Mouse (Mus musculus) liver, embryonic 14.5 days (tissue): Measurements from ENCODE around the gene Gm4214. TPM values are rescaled to one million over a fixed set of nuclear protein-coding genes. Genes with fewer than 3 reads are reported as not detected.
"Not testable (repeated sequence)": the region's sequence is repeated elsewhere in the genome, so short reads cannot be mapped to it uniquely, and the experiment has no call there.

Experiments
- ATAC-seq: fragments of 200-750 bp; cut with Nextera tagmentation; 2 replicates; pipeline ENCODE4 v1.8.0; 2017; ENCODE audit warnings: moderate number of reproducible peaks, mild to moderate bottlenecking, moderate library complexity; ENCODE audit not compliant: insufficient read depth
- DNase-seq, 3 experiments: peaks; one replicate each; pipeline ENCODE4 v3.0.0-alpha.2; 2012 to 2013; ENCODE audit warnings: low read depth in 3 of 3, low spot score in 3 of 3
- H3K27ac ChIP-seq: fragments of 300-500 bp; sonication (generic); 2 replicates; pipeline ENCODE4 v1.5.1; 2014; ENCODE audit warnings: moderate library complexity, mild to moderate bottlenecking, control low read depth, inconsistent platforms
- H3K27me3 ChIP-seq: fragments of 300-500 bp; sonication (generic); 2 replicates; pipeline ENCODE4 v1.6.1; 2014; ENCODE audit warnings: mild to moderate bottlenecking, low read length, moderate library complexity; ENCODE audit not compliant: control insufficient read depth, insufficient read depth
- H3K36me3 ChIP-seq: fragments of 300-500 bp; sonication (generic); replicated peaks from 2 replicates; pipeline ENCODE4 v1.6.1; 2014; ENCODE audit warnings: low read depth; ENCODE audit not compliant: control insufficient read depth, insufficient read depth
- H3K4me1 ChIP-seq, 2 experiments: fragments of 200-500 bp in 1 of 2; fragments of 300-500 bp in 1 of 2; sonication (generic) in 1 of 2; replicated peaks; 2 replicates each; pipeline ENCODE4 v1.6.1; 2012 to 2014; ENCODE audit warnings: antibody characterized with exemption in 1 of 2, inconsistent platforms in 1 of 2, low read length in 1 of 2; ENCODE audit not compliant: control insufficient read depth in 2 of 2, insufficient read depth in 2 of 2
- H3K4me2 ChIP-seq: fragments of 300-500 bp; sonication (generic); 2 replicates; pipeline ENCODE4 v1.6.1; 2014; ENCODE audit warnings: low read depth, mild to moderate bottlenecking, control low read depth, moderate library complexity
- H3K4me3 ChIP-seq, 2 experiments: fragments of 200-500 bp in 1 of 2; fragments of 300-500 bp in 1 of 2; sonication (generic) in 1 of 2; 2 replicates each; pipeline ENCODE4 v1.5.1; 2012 to 2014; ENCODE audit warnings: low read depth in 2 of 2, low read length in 2 of 2, mild to moderate bottlenecking in 2 of 2, control low read depth in 1 of 2, inconsistent platforms in 1 of 2, moderate library complexity in 1 of 2; ENCODE audit not compliant: insufficient read depth in 1 of 2
- H3K9ac ChIP-seq: fragments of 300-500 bp; sonication (generic); replicated peaks from 2 replicates; pipeline ENCODE4 v1.6.1; 2014; ENCODE audit warnings: mild to moderate bottlenecking, control low read depth, moderate library complexity
- H3K9me3 ChIP-seq: fragments of 300-500 bp; sonication (generic); 2 replicates; pipeline ENCODE4 v1.6.1; 2016; ENCODE audit warnings: low read length, mixed read lengths; ENCODE audit not compliant: control insufficient read depth
- WGBS: fragments of 180-500 bp; shearing (Covaris S2); extraction: QIAGEN DNeasy Blood & Tissue Kit; methylation state at CpG from one replicate; pipeline ENCODE4 v1.1.7; 2014; ENCODE audit not compliant: insufficient replicate concordance; 5-methylcytosine and 5-hydroxymethylcytosine counted together
- polyA plus RNA-seq, 2 experiments: library from polyadenylated mRNA; depleted of rRNA in 1 of 2; stranded (reverse) in 1 of 2; unstranded in 1 of 2; fragments of >200 nt; fragmentation: Nextera tagmentation in 1 of 2; extraction: Ambion mirVana in 1 of 2; gene quantifications; 2 replicates each; pipeline versions ENCODE4 v1.2.1 to v1.2.3; 2012 to 2014

The Gm4214 gene
- polyA plus RNA-seq (2012; rRNA removed) (not detected in 2 replicates), polyA plus RNA-seq (2014; fragmentation: Nextera tagmentation; extraction: Ambion mirVana) (not detected in 2 replicates)

DNA sequence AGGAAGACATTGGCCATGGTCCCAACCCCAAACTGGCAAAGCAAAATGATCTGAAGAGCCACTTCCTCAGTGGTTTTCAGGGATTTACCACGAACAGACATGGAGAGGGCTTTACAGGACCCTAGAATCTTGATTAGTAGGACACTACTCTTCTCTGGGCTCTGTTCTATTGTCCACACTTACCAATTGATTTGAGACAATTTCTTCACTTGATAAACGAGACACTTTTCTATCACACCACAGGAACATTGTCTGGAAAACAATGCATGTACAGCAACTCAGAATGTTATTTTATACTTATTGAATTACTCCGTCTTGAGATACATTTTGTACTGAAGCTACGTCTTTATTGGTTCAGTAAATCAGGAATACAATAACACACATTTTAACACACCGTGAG lies at the start of gene Gm4214:
Gene Gm4214 (minus strand): TSS at position 101 of the 400 bp plus-strand sequence.
- H3K9ac ChIP-seq, DNase-seq, H3K4me3 ChIP-seq, H3K4me2 ChIP-seq, H3K9me3 ChIP-seq, H3K4me1 ChIP-seq, H3K27ac ChIP-seq, ATAC-seq, H3K36me3 ChIP-seq, H3K27me3 ChIP-seq: not testable (repeated sequence)
- WGBS, result no CpG with 5 or more reads among the region's 5 CpGs

DNA sequence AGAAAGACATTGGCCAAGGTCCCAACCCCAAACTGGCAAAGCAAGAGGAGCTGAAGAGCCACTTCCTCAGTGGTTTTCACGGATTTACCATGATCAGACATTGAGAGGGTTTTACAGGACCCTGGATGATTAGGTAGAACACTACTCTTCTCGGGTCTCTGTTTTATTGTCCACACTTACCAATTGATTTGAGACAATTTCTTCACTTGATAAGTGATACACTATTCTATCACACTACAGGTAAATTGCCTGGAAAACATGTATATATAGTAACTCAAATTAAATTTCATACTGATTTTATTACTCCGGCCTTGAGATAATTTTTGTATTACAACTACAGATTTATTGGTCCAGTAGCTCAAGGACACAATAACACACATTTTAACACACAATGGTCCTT lies 35.4 kb upstream of the Gm4214 start, which contains the start of gene Gm4216:
Gene Gm4216 (minus strand): TSS at position 101 of the 400 bp plus-strand sequence.
- not testable (repeated sequence) for H3K4me2 ChIP-seq, H3K27ac ChIP-seq, H3K9ac ChIP-seq, H3K4me3 ChIP-seq, ATAC-seq, H3K4me1 ChIP-seq, H3K27me3 ChIP-seq, DNase-seq, H3K36me3 ChIP-seq, H3K9me3 ChIP-seq
- WGBS, result no CpG with 5 or more reads among the region's 3 CpGs

Other genes starting within 250 kb of the Gm4214 start
- not detected in 2 replicates for gene Vmn1r157, start 223.0 kb downstream of the Gm4214 start, polyA plus RNA-seq (2012; rRNA removed)
- gene Vmn1r157, start 223.0 kb downstream of the Gm4214 start, polyA plus RNA-seq (2014; fragmentation: Nextera tagmentation; extraction: Ambion mirVana), result not detected in 2 replicates
- not detected in 2 replicates for gene Vmn1r158, start 193.9 kb downstream of the Gm4214 start, polyA plus RNA-seq (2012; rRNA removed)
- gene Vmn1r158, start 193.9 kb downstream of the Gm4214 start, polyA plus RNA-seq (2014; fragmentation: Nextera tagmentation; extraction: Ambion mirVana), result not detected in 2 replicates
- gene Vmn1r159, start 141.1 kb downstream of the Gm4214 start, polyA plus RNA-seq (2012; rRNA removed), result not detected in 2 replicates
- gene Vmn1r159, start 141.1 kb downstream of the Gm4214 start, polyA plus RNA-seq (2014; fragmentation: Nextera tagmentation; extraction: Ambion mirVana), result not detected in 2 replicates
- not detected in 2 replicates for gene Vmn1r160, start 113.4 kb downstream of the Gm4214 start, polyA plus RNA-seq (2012; rRNA removed)
- not detected in 2 replicates for gene Vmn1r160, start 113.4 kb downstream of the Gm4214 start, polyA plus RNA-seq (2014; fragmentation: Nextera tagmentation; extraction: Ambion mirVana)
- gene Gm4216, start 35.2 kb upstream of the Gm4214 start, polyA plus RNA-seq (2012; rRNA removed), result not detected in 2 replicates
- gene Gm4216, start 35.2 kb upstream of the Gm4214 start, polyA plus RNA-seq (2014; fragmentation: Nextera tagmentation; extraction: Ambion mirVana), result not detected in 2 replicates
- not detected in 2 replicates for gene Vmn1r163, start 70.9 kb upstream of the Gm4214 start, polyA plus RNA-seq (2012; rRNA removed)
- not detected in 2 replicates for gene Vmn1r163, start 70.9 kb upstream of the Gm4214 start, polyA plus RNA-seq (2014; fragmentation: Nextera tagmentation; extraction: Ambion mirVana)
- gene Gm8720, start 82.8 kb upstream of the Gm4214 start, polyA plus RNA-seq (2012; rRNA removed), result not detected in 2 replicates
- not detected in 2 replicates for gene Gm8720, start 82.8 kb upstream of the Gm4214 start, polyA plus RNA-seq (2014; fragmentation: Nextera tagmentation; extraction: Ambion mirVana)
- not detected in 2 replicates for gene Gm10662, start 159.8 kb upstream of the Gm4214 start, polyA plus RNA-seq (2012; rRNA removed)
- not detected in 2 replicates for gene Gm10662, start 159.8 kb upstream of the Gm4214 start, polyA plus RNA-seq (2014; fragmentation: Nextera tagmentation; extraction: Ambion mirVana)
- not detected in 2 replicates for gene Vmn1r165, start 232.7 kb upstream of the Gm4214 start, polyA plus RNA-seq (2012; rRNA removed)
- gene Vmn1r165, start 232.7 kb upstream of the Gm4214 start, polyA plus RNA-seq (2014; fragmentation: Nextera tagmentation; extraction: Ambion mirVana), result not detected in 2 replicates